Mouse (Mus musculus) cerebellum, adult 2 months (tissue): ENCODE results near the gene Sit1.

ENCODE experiments used
- CTCF ChIP-seq: fragments of 200-500 bp; IDR thresholded peaks from 2 replicates; pipeline ENCODE4 v1.5.1; 2011; ENCODE audit warnings: low read depth, mild to moderate bottlenecking, control low read depth, low read length, moderate library complexity, borderline replicate concordance; ENCODE audit not compliant: insufficient read depth
- POLR2A ChIP-seq: fragments of 200-500 bp; IDR thresholded peaks from 2 replicates; pipeline ENCODE4 v1.6.1; 2011; ENCODE audit warnings: low read length, control low read depth, borderline replicate concordance; ENCODE audit not compliant: insufficient read depth

GRCm38 (mm10) chr4:43448554-43448953 lies 35.0 kb downstream of the Sit1 start:
- TF ChIP-seq POLR2A (no peak), CTCF (no peak)
